Mouse (Mus musculus) kidney, postnatal 25 days (tissue): ENCODE measurements at regions not wholly inside any gene's neighbourhood (a gene's known extent, or its start where the extent isn't known, plus 50 kb on each side); places are given as distances from the start of the nearest gene placed in this dataset.

Experiments
- DNase-seq, 2 experiments: peaks; one replicate each; pipeline ENCODE4 v3.0.0; 2021; ENCODE audit warnings: mixed read lengths in 2 of 2

GRCm38 (mm10) chr15:86566111-86566510, 351.9 kb downstream of the Tbc1d22a start:
- no peak for DNase-seq

- DNase-seq: no peak
These were observed 360.1 kb downstream of the Tbc1d22a start for GRCm38 (mm10) chr15:86574311-86574710.

GRCm38 (mm10) chr15:86576666-86577065, 362.4 kb downstream of the Tbc1d22a start:
- DNase-seq: peak; percentile 11 to 56

GRCm38 (mm10) chr15:86578689-86579088, 364.4 kb downstream of the Tbc1d22a start:
- no peak for DNase-seq

GRCm38 (mm10) chr15:86582240-86583090, 368.2 kb downstream of the Tbc1d22a start:
- no peak for DNase-seq

- DNase-seq: peak in 1 of 2 experiments; percentile 10
These were observed 371.5 kb downstream of the Tbc1d22a start for GRCm38 (mm10) chr15:86585716-86586115.

- no peak for DNase-seq
These were observed 372.9 kb downstream of the Tbc1d22a start for GRCm38 (mm10) chr15:86587209-86587608.

- no peak for DNase-seq
These were observed 375.8 kb downstream of the Tbc1d22a start for GRCm38 (mm10) chr15:86590033-86590432.

GRCm38 (mm10) chr15:86590896-86591295, 376.6 kb downstream of the Tbc1d22a start:
- no peak for DNase-seq

- no peak for DNase-seq
These were observed 379.1 kb downstream of the Tbc1d22a start for GRCm38 (mm10) chr15:86593404-86593803.

- DNase-seq: no peak
These were observed 392.2 kb downstream of the Tbc1d22a start for GRCm38 (mm10) chr15:86606411-86606810.

- no peak for DNase-seq
These were observed 395.4 kb downstream of the Tbc1d22a start for GRCm38 (mm10) chr15:86609692-86610091.

- peak in 1 of 2 experiments; percentile 14 for DNase-seq
These were observed 417.1 kb downstream of the Tbc1d22a start for GRCm38 (mm10) chr15:86631376-86631775.

- DNase-seq: no peak
These were observed 431.0 kb downstream of the Tbc1d22a start for GRCm38 (mm10) chr15:86645244-86645643.

GRCm38 (mm10) chr15:86648131-86648530, 433.9 kb downstream of the Tbc1d22a start:
- no peak for DNase-seq

- DNase-seq: no peak
These were observed 458.8 kb downstream of the Tbc1d22a start for GRCm38 (mm10) chr15:86673096-86673520.

GRCm38 (mm10) chr15:86677016-86677415, 462.8 kb downstream of the Tbc1d22a start:
- DNase-seq: no peak

GRCm38 (mm10) chr15:86683081-86683480, 468.8 kb downstream of the Tbc1d22a start:
- DNase-seq: no peak

- no peak for DNase-seq
These were observed 475.4 kb downstream of the Tbc1d22a start for GRCm38 (mm10) chr15:86689694-86690093.

GRCm38 (mm10) chr15:86696806-86697205, 482.5 kb downstream of the Tbc1d22a start:
- no peak for DNase-seq

- no peak for DNase-seq
These were observed 496.2 kb downstream of the Tbc1d22a start for GRCm38 (mm10) chr15:86710429-86710828.

- no peak for DNase-seq
These were observed 504.1 kb downstream of the Tbc1d22a start for GRCm38 (mm10) chr15:86718376-86718775.

GRCm38 (mm10) chr15:86719088-86719487, 504.8 kb downstream of the Tbc1d22a start:
- DNase-seq: no peak

GRCm38 (mm10) chr15:86721131-86721530, 506.9 kb downstream of the Tbc1d22a start:
- DNase-seq: no peak

- DNase-seq: no peak
These were observed 523.7 kb downstream of the Tbc1d22a start for GRCm38 (mm10) chr15:86737945-86738344.
